Mouse (Mus musculus): ENCODE measurements at regions not wholly inside any gene's neighbourhood (a gene's known extent, or its start where the extent isn't known, plus 50 kb on each side); places are given as distances from the start of the nearest gene placed in this dataset.
A peak's percentile ranks its signal among the peaks of the same experiment; 100 is the strongest.

DNA sequence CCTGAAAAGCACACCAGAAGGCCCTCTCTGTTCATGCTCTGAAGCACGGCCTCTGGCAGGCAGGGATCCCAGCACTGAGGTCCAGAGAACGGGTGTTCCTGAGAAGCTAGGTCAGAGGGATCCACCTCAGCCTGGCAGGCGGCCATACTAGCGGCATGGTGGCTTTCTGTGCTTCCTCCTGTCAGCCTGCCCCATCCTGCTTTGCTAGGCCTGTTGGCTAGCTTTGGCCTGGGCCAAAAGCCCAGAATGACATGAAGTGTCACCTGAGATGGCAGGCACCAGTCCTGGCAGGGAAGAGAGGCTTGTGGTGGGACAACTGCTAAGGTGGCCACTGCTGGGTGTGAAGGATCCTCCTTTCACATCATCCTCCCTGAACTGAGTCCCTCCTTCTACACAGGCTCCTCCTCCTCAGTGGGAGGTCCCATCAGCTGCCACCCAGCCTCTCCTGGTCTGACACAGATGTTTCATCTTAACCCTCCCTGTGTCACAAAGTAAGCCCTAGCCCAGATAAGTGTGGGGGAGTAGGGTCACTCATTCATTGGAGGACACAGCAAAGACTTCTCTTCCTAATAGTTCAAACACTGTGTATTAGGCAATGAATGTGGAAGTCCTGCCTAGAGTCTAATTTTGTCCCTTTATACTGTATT, 154.5 kb downstream of the Pja1 start:
- Histone ChIP-seq H3K36me3 (ENCODE audit: insufficient read depth, low read length) (no peaks in the 10 kb centered on the region), H3K4me2 (replicated peaks; ENCODE audit: low read depth, low read length) (no peak overlapping the region), H3K9me3 (ENCODE audit: low read length) (no peaks in the 10 kb centered on the region), H3K4me1 (ENCODE audit: insufficient read depth, low read length) (peaks cover 31% of the 10 kb centered on the region), H3K27ac (ENCODE audit: low read length) (peak overlapping the region; percentile 56), H3K4me3 (ENCODE audit: low read length) (no peak overlapping the region), H3K9ac (replicated peaks; ENCODE audit: low read length) (no peak overlapping the region), H3K27me3 (ENCODE audit: insufficient read depth, low read length) (peaks cover 11% of the 10 kb centered on the region; the same call in 1 of the 2 replicates)
- peak; percentile 62 for ATAC-seq (ENCODE audit: low FRiP score, low TSS enrichment)
- WGBS, result 38% methylated on average over 4 of the region's 4 CpGs

DNA sequence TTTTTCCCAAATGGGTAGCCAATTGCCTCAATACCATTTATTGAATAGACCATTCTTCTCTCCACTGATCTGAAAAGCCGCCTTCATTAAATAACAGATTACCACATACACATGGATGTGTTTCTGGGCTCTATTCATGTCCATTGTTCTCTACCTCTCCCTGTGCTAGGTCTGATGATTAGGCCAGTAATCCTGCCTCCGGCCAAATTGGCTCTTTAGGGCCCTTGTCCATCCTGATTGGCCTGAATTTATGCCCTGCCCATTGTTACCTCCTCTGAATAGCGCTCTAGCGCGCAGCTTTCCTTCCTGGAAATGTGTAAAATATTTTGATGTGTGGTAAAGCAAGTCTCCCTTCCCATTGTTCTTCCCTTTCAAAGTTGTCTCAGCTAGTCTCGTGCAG, 163.2 kb downstream of the Efnb1 start:
- no peak for ATAC-seq (ENCODE audit: low FRiP score, low TSS enrichment)
- no peak overlapping the region for H3K4me3 ChIP-seq (ENCODE audit: low read length)
- H3K9me3 ChIP-seq (ENCODE audit: low read length), result no peaks in the 10 kb centered on the region
- H3K4me2 ChIP-seq (replicated peaks; ENCODE audit: low read depth, low read length), result no peak overlapping the region
- H3K9ac ChIP-seq (replicated peaks; ENCODE audit: low read length), result no peak overlapping the region
- peaks cover 41% of the 10 kb centered on the region; the same call in 1 of the 2 replicates for H3K27me3 ChIP-seq (ENCODE audit: insufficient read depth, low read length)
- WGBS, result 39% methylated on average over 6 of the region's 6 CpGs
- H3K27ac ChIP-seq (ENCODE audit: low read length), result no peak overlapping the region
- H3K4me1 ChIP-seq (ENCODE audit: insufficient read depth, low read length), result peaks cover 9% of the 10 kb centered on the region
- H3K36me3 ChIP-seq (ENCODE audit: insufficient read depth, low read length), result no peaks in the 10 kb centered on the region

DNA sequence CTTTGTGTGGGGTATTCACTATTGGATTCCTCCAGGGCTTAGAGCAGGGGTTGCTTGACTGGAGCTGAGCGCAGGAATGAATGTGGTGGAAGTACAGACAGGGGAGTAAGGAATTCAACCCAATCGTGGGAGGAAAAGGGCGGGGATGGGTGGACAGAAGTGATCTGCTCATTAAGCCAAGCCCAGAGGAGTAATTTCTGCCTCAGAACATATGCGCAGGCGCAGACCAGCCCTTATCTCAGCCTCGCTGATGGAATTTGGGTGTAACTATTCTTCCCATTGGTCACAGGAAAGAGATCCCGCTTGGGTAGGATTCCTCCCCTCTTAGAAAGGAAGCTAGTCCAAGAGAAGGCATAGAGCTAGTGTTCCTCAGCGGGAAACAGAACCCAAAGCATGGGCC, 158.8 kb downstream of the Efnb1 start:
- peak overlapping the region; percentile 23; the same call in 1 of the 2 replicates for H3K27ac ChIP-seq (ENCODE audit: low read length)
- H3K27me3 ChIP-seq (ENCODE audit: insufficient read depth, low read length), result peaks cover 38% of the 10 kb centered on the region; the same call in 1 of the 2 replicates
- H3K9me3 ChIP-seq (ENCODE audit: low read length), result no peaks in the 10 kb centered on the region
- H3K4me3 ChIP-seq (ENCODE audit: low read length), result no peak overlapping the region
- 50% methylated on average over 8 of the region's 8 CpGs for WGBS
- H3K4me2 ChIP-seq (replicated peaks; ENCODE audit: low read depth, low read length), result no peak overlapping the region
- H3K4me1 ChIP-seq (ENCODE audit: insufficient read depth, low read length), result peaks cover 37% of the 10 kb centered on the region
- H3K9ac ChIP-seq (replicated peaks; ENCODE audit: low read length), result no peak overlapping the region
- no peaks in the 10 kb centered on the region for H3K36me3 ChIP-seq (ENCODE audit: insufficient read depth, low read length)
- ATAC-seq (ENCODE audit: low FRiP score, low TSS enrichment), result peak; percentile 25; the same call in 1 of the 2 replicates

DNA sequence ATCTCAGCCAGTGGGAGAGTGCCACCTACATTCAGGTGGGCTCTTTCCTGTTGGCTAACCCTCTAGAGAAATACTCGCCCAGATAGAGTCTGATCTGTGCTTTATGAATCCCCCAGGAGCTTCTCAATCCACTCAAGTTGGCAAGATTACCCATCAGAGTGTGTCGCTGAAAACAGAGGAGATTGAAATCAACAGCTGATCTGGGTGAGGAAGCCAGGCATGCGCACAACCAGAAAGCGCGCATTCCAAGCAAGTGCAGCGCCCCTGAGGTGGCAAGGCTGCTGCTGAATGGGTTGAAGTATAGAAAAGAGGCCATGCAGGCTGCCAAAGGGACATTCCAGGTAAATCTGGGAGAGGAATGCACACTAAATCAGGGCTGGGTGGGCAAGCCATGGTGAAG, 158.0 kb downstream of the Efnb1 start:
- no peaks in the 10 kb centered on the region for H3K36me3 ChIP-seq (ENCODE audit: insufficient read depth, low read length)
- H3K27ac ChIP-seq (ENCODE audit: low read length), result no peak overlapping the region; the same call in 1 of the 2 replicates
- 71% methylated on average over 6 of the region's 6 CpGs for WGBS
- H3K4me1 ChIP-seq (ENCODE audit: insufficient read depth, low read length), result peaks cover 37% of the 10 kb centered on the region
- no peak for ATAC-seq (ENCODE audit: low FRiP score, low TSS enrichment)
- peaks cover 41% of the 10 kb centered on the region for H3K27me3 ChIP-seq (ENCODE audit: insufficient read depth, low read length)
- no peak overlapping the region for H3K4me3 ChIP-seq (ENCODE audit: low read length)
- H3K9ac ChIP-seq (replicated peaks; ENCODE audit: low read length), result no peak overlapping the region
- no peak overlapping the region for H3K4me2 ChIP-seq (replicated peaks; ENCODE audit: low read depth, low read length)
- H3K9me3 ChIP-seq (ENCODE audit: low read length), result no peaks in the 10 kb centered on the region

DNA sequence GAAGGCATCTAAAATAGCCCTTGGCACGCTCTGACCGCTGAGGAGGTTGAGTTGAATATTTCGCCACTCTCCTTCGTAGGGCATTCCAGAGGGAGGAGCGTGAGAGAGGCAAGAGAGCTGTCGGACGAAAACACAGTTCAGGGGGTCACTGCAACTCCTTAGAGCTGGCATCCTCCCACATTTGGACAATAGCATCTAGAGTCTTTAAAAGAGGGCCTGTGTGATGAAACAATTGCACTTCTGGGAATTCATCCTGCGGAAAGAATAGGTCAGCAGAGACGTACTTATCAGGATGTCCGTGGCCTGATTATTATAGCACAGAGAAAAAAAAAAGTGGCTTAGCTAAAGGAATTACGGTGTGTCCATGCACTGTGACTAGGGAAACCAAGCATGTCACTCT, 156.8 kb downstream of the Efnb1 start:
- peak; percentile 18; the same call in 1 of the 2 replicates for ATAC-seq (ENCODE audit: low FRiP score, low TSS enrichment)
- 42% methylated on average over 11 of the region's 11 CpGs for WGBS

DNA sequence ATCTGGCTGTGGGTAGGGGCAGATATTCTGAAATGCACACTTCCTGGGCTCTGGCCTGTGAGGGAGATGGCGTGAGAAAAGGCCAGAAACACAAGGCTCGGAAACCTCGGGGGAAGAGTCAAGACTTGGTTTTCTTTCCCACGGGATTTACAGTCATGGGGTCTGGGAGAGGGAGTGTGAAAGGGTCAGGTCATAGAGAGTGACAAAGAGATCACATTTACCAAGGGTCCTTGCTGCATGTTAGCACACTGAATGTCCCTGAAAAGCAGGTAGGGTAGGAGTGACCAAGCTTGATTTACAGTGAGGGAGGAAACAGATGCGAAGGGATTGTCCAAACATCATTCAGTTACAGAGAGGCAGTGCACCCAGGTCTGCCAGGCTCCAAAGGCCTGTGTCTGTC, 156.0 kb downstream of the Efnb1 start:
- H3K27me3 ChIP-seq (ENCODE audit: insufficient read depth, low read length), result peaks cover 54% of the 10 kb centered on the region
- no peak overlapping the region for H3K4me2 ChIP-seq (replicated peaks; ENCODE audit: low read depth, low read length)
- 35% methylated on average over 5 of the region's 5 CpGs for WGBS
- H3K4me1 ChIP-seq (ENCODE audit: insufficient read depth, low read length), result peaks cover 37% of the 10 kb centered on the region
- H3K9me3 ChIP-seq (ENCODE audit: low read length), result no peaks in the 10 kb centered on the region
- peak; percentile 71 for ATAC-seq (ENCODE audit: low FRiP score, low TSS enrichment)
- no peak overlapping the region for H3K4me3 ChIP-seq (ENCODE audit: low read length)
- 0 out of 2 replicates have a peak overlapping the region, but pooled peaks have one; percentile 16 for H3K9ac ChIP-seq (replicated peaks; ENCODE audit: low read length)
- no peaks in the 10 kb centered on the region for H3K36me3 ChIP-seq (ENCODE audit: insufficient read depth, low read length)
- H3K27ac ChIP-seq (ENCODE audit: low read length), result peak overlapping the region; percentile 88

More for the DNA sequence above, 156.8 kb downstream of the Efnb1 start:
- Histone ChIP-seq H3K4me3 (ENCODE audit: low read length) (no peak overlapping the region), H3K9me3 (ENCODE audit: low read length) (no peaks in the 10 kb centered on the region), H3K4me1 (ENCODE audit: insufficient read depth, low read length) (peaks cover 37% of the 10 kb centered on the region), H3K27me3 (ENCODE audit: insufficient read depth, low read length) (peaks cover 48% of the 10 kb centered on the region), H3K27ac (ENCODE audit: low read length) (peak overlapping the region; percentile 88), H3K4me2 (replicated peaks; ENCODE audit: low read depth, low read length) (no peak overlapping the region), H3K9ac (replicated peaks; ENCODE audit: low read length) (no peak overlapping the region), H3K36me3 (ENCODE audit: insufficient read depth, low read length) (no peaks in the 10 kb centered on the region)

DNA sequence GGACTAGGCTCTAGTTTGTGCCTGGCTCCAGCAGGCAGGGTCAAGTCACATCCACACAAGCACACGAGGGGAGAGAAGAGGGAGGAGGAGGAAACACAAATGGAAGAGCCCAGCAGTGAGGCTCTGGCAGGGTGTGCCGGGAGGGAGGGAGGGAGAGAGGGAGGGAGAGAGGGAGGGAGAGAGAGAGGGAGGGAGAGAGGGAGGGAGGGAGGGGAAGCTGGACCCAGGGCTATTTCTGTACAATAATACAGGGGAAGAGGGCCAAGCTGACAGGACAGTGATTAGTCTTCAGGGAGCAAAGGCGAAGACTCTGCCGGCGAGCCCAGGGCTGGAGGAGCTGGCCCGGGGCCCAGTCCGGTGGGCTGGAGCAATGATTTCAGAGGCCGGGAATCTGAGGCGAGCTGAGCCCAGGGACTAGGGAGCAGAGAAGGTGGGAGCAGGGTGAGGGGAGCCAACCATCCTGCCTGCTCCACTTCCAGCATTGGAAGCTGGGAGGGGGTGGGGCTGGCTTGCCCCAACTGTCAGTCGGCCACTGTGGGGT, 155.6 kb downstream of the Efnb1 start:
- peak; percentile 77 for ATAC-seq (ENCODE audit: low FRiP score, low TSS enrichment)
- H3K4me1 ChIP-seq (ENCODE audit: insufficient read depth, low read length), result peaks cover 41% of the 10 kb centered on the region
- H3K9ac ChIP-seq (replicated peaks; ENCODE audit: low read length), result 0 out of 2 replicates have a peak overlapping the region, but pooled peaks have one; percentile 16
- H3K36me3 ChIP-seq (ENCODE audit: insufficient read depth, low read length), result no peaks in the 10 kb centered on the region
- H3K27ac ChIP-seq (ENCODE audit: low read length), result peak overlapping the region; percentile 88
- H3K4me2 ChIP-seq (replicated peaks; ENCODE audit: low read depth, low read length), result no peak overlapping the region
- no peaks in the 10 kb centered on the region for H3K9me3 ChIP-seq (ENCODE audit: low read length)
- H3K4me3 ChIP-seq (ENCODE audit: low read length), result no peak overlapping the region
- peaks cover 58% of the 10 kb centered on the region for H3K27me3 ChIP-seq (ENCODE audit: insufficient read depth, low read length)
- 43% methylated on average over 10 of the region's 10 CpGs for WGBS

DNA sequence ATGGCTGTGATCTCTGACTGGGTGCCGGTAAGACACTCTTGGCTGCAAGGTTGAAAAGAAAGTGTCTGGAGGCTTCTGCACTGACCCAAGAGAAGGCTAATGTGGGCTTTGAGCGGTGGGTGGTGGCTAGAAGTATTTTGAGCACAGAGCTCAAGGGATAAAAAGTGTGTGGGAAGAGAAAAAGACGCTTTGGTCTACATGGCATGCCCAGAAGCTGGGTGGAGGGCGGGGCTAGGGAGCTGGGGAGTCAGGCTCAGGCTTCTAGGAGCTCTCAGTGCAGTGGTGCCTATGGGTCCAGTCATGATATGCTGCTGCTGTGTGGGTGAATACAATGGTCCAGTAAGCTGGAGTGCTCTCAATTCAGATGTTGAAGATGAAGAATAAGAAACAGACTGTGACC, 152.1 kb downstream of the Efnb1 start:
- Histone ChIP-seq H3K4me1 (ENCODE audit: insufficient read depth, low read length) (peaks cover 53% of the 10 kb centered on the region), H3K4me3 (ENCODE audit: low read length) (no peak overlapping the region), H3K27me3 (ENCODE audit: insufficient read depth, low read length) (peaks cover 51% of the 10 kb centered on the region), H3K9me3 (ENCODE audit: low read length) (no peaks in the 10 kb centered on the region), H3K4me2 (replicated peaks; ENCODE audit: low read depth, low read length) (no peak overlapping the region), H3K9ac (replicated peaks; ENCODE audit: low read length) (no peak overlapping the region), H3K27ac (ENCODE audit: low read length) (no peak overlapping the region), H3K36me3 (ENCODE audit: insufficient read depth, low read length) (no peaks in the 10 kb centered on the region)
- 78% methylated on average over 4 of the region's 4 CpGs for WGBS
- ATAC-seq (ENCODE audit: low FRiP score, low TSS enrichment), result no peak

DNA sequence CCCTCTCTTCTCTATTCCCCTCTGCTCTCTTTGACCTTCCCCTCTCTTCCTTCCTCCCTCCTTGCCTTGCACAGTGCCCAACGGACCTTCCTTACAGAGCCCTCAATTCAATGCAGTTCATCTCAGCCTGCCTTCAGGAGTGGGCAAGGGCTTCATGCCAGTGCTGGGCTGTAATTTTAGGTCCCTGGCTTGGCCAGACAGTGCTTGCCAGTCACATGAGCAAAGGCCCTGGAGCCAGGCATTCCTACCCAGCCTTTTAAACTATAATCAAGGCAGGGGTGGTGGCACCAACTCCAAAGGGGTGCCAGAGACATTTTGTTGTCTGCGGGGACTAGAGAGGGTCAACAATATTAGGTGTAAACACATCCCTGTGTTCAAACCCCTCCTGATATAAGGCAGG, 150.9 kb downstream of the Efnb1 start:
- H3K36me3 ChIP-seq (ENCODE audit: insufficient read depth, low read length), result no peaks in the 10 kb centered on the region
- 69% methylated on average over 2 of the region's 2 CpGs for WGBS
- H3K27me3 ChIP-seq (ENCODE audit: insufficient read depth, low read length), result peaks cover 51% of the 10 kb centered on the region
- no peaks in the 10 kb centered on the region for H3K9me3 ChIP-seq (ENCODE audit: low read length)
- ATAC-seq (ENCODE audit: low FRiP score, low TSS enrichment), result no peak
- peaks cover 45% of the 10 kb centered on the region for H3K4me1 ChIP-seq (ENCODE audit: insufficient read depth, low read length)
- H3K9ac ChIP-seq (replicated peaks; ENCODE audit: low read length), result no peak overlapping the region
- no peak overlapping the region for H3K27ac ChIP-seq (ENCODE audit: low read length)
- no peak overlapping the region for H3K4me2 ChIP-seq (replicated peaks; ENCODE audit: low read depth, low read length)
- H3K4me3 ChIP-seq (ENCODE audit: low read length), result no peak overlapping the region

DNA sequence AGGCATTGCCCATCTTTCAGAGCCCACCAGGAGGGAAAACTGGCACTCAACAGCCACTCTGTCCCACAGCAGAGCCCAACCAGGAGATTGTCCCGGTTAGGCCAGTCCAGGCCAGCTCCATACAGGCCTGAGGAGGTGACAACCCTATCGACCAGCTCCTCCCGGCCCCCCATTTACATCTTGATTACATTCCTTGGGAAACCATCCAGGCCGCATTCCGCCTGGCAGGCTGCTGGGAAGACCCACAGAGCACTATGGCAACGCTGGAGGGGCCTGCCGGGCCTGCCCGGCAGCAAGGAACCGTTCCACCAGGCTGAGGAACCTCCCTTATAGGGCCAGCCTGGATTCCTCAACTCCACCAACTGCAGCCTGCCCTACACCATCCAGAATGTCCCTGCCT, 149.7 kb downstream of the Efnb1 start:
- Histone ChIP-seq H3K36me3 (ENCODE audit: insufficient read depth, low read length) (no peaks in the 10 kb centered on the region), H3K9me3 (ENCODE audit: low read length) (no peaks in the 10 kb centered on the region), H3K4me2 (replicated peaks; ENCODE audit: low read depth, low read length) (no peak overlapping the region), H3K27me3 (ENCODE audit: insufficient read depth, low read length) (peaks cover 52% of the 10 kb centered on the region), H3K27ac (ENCODE audit: low read length) (peak overlapping the region; percentile 87), H3K9ac (replicated peaks; ENCODE audit: low read length) (no peak overlapping the region), H3K4me1 (ENCODE audit: insufficient read depth, low read length) (peaks cover 47% of the 10 kb centered on the region), H3K4me3 (ENCODE audit: low read length) (no peak overlapping the region)
- peak; percentile 90 for ATAC-seq (ENCODE audit: low FRiP score, low TSS enrichment)
- WGBS, result 24% methylated on average over 9 of the region's 9 CpGs
